Mouse (Mus musculus): ENCODE results near the gene Gm17606.

DNA sequence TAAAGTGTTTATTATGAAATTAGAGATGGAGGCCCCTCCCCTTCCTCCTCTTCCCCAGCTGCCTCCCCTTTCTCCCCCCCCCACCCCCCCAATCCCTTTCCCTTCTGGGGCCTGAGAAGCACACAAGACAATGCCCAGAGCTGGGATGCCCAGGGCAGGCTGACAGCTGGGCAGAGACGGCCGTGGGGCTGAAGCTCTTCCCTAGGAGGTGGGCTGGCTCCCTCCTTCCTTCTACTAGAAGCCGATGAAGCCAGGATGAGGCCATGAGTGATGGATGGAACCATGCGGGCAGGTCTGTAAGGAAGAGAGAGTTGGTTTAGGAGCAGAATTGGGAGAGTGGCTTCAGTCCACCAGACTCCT lies 9.5 kb upstream of the Gm17606 start:
- TF ChIP-seq POLR2A (IDR thresholded peaks at IDR 0.05; ENCODE audit: insufficient read length, low read depth) (no peak), MAX (IDR thresholded peaks at IDR 0.05; ENCODE audit: low read depth) (no peak), POLR2AphosphoS2 (IDR thresholded peaks at IDR 0.05; ENCODE audit: insufficient read length, low read depth) (no peak), CEBPB (IDR thresholded peaks at IDR 0.05; ENCODE audit: insufficient read depth, poor library complexity, severe bottlenecking) (no peak), MYOG (IDR thresholded peaks at IDR 0.05; ENCODE audit: control insufficient read depth in 1 of 3, insufficient read depth in 1 of 3, insufficient read length in 2 of 3, low read depth in 2 of 3) (no peak), MYOD1 (IDR thresholded peaks at IDR 0.05; ENCODE audit: control insufficient read depth in 1 of 3, insufficient read length in 2 of 3, low read depth in 2 of 3) (no peak)
